Mouse (Mus musculus) splenic B cell, adult 2 months (primary cell): ENCODE data around the gene Dbp.

Experiments
- DNase-seq: peaks from one replicate; pipeline ENCODE4 v3.0.0-alpha.2; 2011; ENCODE audit warnings: low read depth, low spot score
- H3K27me3 ChIP-seq: 2 replicates; pipeline ENCODE4 v1.6.1; 2012; ENCODE audit warnings: mild to moderate bottlenecking, low read length, moderate library complexity, mixed read lengths; ENCODE audit not compliant: control insufficient read depth, poor library complexity, insufficient read depth, severe bottlenecking
- H3K36me3 ChIP-seq: 2 replicates; pipeline ENCODE4 v1.6.1; 2012; ENCODE audit warnings: mild to moderate bottlenecking, low read length, moderate library complexity, mixed read lengths; ENCODE audit not compliant: control insufficient read depth, poor library complexity, insufficient read depth, severe bottlenecking

The Dbp gene

DNA sequence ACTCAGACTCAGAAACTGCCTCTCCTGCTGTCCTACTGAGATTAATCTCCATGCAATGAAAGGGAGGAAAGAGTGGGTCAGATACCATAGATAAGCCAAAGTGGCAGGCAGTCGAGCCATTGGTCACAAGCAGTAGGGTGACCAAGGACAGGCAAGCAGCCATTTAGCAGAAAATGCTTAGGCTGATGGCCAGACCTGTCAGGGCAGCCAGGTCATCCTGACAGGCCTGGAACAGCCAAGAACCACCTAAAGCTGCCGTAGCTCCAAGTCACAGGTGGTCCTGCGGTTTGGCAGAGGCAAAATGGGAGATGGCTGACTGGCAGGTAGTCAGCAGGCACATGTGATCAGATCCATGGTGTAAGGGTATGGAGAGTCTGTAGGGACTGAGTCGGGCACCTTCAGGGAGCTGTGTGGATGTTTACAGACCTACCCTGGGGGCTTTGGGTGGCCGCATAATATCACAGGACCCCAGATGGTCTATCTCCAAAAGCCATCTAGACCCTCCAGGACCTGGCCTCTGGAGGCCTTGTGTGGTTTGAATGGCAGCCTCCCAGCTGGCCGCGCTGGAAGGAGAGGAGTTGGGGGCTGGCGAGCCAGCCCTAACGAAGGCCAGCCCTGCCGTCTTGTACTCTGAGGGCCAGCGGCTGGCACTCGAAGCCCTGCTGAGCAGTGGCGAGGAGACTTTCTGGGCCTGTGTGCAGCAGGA, 16.9 kb downstream of the Dbp start:
- no peak for DNase-seq

DNA sequence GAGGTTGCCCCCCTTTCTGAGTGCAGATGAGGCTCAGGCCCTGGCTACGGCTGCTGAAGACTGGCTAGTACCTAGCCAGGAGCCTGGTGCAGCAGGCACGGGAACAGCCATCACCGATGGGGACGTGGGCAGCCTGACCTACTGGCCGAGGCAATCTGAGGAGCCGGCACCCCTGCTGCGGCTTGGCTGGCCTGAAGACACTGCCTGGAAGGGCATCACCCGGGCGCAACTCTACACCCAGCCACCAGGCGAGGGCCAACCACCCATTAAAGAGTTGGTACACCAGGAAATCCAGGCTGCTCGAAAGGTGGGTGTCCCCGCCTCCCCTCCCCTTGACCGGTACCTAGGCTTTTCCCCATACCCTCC, 17.4 kb downstream of the Dbp start:
- Histone ChIP-seq H3K36me3 (peaks cover 9% of the 10 kb centered on the region), H3K27me3 (no peaks in the 10 kb centered on the region)
- DNase-seq, result no peak

More for the DNA sequence above, 16.9 kb downstream of the Dbp start:
- Histone ChIP-seq H3K36me3 (peaks cover 9% of the 10 kb centered on the region), H3K27me3 (no peaks in the 10 kb centered on the region)

DNA sequence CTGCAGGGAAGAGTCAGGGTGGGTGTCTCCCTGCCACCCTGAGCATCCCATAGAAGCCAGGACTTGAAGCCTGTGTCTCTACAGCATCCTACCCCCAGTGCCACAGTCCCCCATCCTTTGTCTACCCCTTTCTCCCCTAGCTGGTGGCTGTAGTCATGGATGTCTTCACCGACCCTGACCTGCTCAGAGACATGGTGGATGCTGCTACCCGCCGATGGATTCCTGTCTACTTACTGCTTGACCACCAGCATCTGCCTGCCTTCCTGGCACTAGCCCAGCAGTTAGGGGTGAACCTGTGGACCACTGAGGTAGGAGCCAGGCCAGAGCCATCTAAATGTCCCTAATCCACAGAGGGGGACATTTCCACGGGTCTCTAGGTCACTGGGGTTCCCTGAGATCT, 18.4 kb downstream of the Dbp start:
- peaks cover 9% of the 10 kb centered on the region for H3K36me3 ChIP-seq
- no peaks in the 10 kb centered on the region for H3K27me3 ChIP-seq
- DNase-seq, result no peak

DNA sequence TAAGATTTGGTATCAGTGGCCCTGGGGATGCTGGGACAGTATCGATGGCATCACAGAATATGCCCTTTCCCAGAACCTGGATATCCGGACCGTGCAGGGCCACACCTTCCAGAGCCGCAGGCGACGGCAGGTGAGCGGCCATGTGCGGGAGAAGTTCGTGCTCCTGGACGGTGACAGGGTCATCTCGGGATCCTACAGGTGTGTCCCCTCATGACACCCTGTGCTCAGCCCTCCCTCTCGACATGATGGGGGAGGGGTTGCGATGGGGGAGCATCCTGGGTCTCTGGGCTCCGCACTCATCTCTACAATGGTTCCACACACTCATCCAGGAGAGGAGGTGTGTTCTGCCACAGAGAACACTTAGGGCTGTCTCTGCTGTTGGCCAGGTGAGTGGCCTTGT, 18.9 kb downstream of the Dbp start:
- H3K27me3 ChIP-seq, result no peaks in the 10 kb centered on the region
- peaks cover 9% of the 10 kb centered on the region for H3K36me3 ChIP-seq
- DNase-seq, result no peak

DNA sequence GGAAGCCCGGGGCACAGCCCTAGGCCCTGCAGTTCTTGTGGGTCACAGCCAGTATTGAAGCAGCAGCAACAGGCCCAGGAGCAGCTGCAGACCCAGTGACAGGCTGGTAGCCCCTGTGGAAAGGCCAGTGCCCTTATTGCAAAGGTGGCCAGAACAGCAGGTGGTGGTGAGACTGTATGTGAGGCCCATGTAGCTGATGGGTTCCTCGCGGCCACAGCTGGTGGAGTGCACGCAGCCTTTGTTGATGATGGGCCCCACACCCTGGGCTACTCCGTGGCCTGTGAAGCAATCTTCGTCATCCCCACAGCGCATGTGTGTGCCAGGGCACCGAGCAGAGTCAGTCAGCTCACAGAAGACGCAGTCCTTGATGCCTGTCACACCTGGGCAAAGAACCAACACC, 20.3 kb downstream of the Dbp start:
- Histone ChIP-seq H3K27me3 (no peaks in the 10 kb centered on the region), H3K36me3 (peaks cover 3% of the 10 kb centered on the region)
- no peak for DNase-seq

DNA sequence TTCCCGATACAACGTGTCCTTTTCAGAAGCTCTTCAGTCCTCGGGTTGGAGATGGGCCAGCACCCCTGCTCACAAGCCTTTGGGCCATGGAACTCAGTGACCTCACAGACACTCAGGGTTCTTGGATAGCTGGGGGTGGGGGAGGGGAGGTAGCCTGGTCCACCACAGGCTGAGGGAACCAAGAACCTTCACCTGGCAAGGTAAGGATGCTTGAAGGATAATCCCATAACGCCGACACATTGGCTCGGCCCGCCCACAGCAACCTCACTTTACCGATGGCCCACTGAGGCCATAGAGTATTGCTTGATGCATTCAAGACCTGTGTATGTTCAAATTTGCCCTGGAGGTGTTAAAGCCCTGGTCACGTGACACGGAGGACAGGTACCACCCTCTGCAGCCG, 20.8 kb downstream of the Dbp start, which contains the start of gene Spaca4:
Spaca4 (minus strand) TSS at position 101 of the 400 bp plus-strand sequence.
- DNase-seq, result no peak

DNA sequence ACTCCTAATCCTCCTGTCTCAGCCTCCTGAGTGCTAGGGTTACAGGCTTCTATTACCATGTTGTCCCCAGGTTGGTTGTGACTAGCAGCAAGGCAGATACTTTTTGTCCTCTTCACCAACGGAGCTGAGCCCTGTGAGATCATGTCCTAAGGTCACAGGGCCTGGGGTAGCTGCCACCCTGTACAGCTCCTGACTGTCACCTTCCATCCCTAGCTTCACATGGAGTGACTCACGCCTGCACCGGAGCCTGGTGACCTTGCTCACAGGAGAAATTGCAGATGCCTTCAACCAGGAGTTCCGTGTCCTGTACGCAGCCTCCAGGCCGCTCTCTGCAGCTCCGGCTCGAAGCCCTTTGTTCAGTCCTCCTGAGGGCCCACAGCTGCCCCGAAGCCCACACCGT, 21.5 kb downstream of the Dbp start:
- Histone ChIP-seq H3K36me3 (no peaks in the 10 kb centered on the region; the same call in 1 of the 2 replicates), H3K27me3 (no peaks in the 10 kb centered on the region)
- no peak for DNase-seq

More for the DNA sequence above, 20.8 kb downstream of the Dbp start, which contains the start of gene Spaca4:
- H3K27me3 ChIP-seq, result no peaks in the 10 kb centered on the region
- H3K36me3 ChIP-seq, result peaks cover 2% of the 10 kb centered on the region

DNA sequence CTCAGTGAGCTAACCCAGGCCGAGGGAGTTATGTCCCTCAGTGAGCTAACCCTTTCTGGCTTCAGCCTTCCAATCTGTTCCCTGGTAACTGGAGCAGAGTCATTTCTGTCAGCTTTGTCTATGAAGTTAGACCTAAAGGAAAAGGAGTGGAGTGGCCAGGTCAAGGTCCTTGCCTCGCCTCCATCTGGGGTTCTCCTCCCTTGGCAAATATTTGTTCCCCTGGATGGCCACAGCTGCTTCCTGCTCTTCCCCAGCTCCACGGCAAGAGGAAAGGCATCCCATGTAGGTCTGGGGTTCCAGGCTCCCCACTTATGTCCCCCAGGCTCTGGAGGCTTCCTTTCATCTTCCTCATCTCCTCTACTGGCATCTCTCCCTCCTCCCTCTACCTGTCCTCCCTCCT, 22.7 kb downstream of the Dbp start:
- no peak for DNase-seq
- no peaks in the 10 kb centered on the region for H3K27me3 ChIP-seq

DNA sequence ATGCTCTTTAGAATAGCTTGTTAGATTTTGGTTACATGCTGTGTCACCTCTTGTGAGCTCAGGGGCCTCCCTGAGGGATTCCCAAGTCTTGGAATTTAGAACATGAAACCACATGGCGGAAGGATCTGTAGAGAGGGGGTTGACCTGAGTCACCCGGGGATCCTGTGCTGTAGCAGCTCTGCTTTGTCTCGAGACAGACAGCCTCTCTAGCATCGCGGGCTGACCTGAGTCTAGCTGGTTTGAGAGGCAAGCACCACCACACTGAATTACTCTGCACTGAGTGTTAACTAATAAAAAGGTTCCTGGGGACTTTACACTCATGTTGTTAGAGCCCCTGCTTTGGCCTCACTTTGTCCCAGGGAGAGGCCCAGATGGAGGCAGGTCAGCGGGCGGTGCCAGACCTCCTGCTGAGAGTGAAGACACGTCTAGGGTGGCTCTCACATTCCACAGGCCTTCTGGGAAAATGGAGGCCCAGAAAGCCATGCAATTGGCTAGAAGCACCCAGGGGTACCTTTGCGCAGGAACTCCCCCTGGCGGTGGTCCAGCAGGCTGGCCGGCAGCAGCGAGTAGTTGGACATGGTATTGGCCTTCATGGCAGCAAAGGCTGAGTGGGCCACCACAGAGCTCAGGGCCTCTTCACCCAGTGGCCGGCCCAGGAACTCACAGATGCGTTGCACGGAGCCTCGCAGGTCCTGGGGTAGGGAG, 26.0 kb downstream of the Dbp start:
- H3K27me3 ChIP-seq, result no peaks in the 10 kb centered on the region
- DNase-seq, result peak; percentile 49
- no peaks in the 10 kb centered on the region for H3K36me3 ChIP-seq

More for the DNA sequence above, 22.7 kb downstream of the Dbp start:
- no peaks in the 10 kb centered on the region; the same call in 1 of the 2 replicates for H3K36me3 ChIP-seq

DNA sequence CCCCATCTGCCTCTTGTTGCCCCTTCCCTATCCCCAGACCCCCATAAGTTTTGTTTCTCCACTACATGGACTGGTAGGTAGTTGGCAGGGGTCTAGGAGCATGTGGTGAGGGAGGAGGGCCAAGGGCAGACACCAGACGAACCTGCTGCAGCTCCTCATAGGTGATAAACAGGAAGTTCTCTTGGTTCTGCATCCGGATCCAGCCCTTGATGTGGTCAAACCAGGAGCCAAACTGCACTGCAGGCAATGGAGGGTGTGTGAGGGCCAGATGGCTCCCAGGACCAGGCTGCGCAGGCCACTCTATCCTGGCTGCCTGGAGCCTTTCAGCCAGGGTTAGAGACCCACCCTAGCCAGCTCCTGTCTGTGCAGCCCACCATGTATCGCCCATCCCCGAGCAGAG, 28.6 kb downstream of the Dbp start:
- Histone ChIP-seq H3K36me3 (no peaks in the 10 kb centered on the region), H3K27me3 (no peaks in the 10 kb centered on the region)
- no peak for DNase-seq

DNA sequence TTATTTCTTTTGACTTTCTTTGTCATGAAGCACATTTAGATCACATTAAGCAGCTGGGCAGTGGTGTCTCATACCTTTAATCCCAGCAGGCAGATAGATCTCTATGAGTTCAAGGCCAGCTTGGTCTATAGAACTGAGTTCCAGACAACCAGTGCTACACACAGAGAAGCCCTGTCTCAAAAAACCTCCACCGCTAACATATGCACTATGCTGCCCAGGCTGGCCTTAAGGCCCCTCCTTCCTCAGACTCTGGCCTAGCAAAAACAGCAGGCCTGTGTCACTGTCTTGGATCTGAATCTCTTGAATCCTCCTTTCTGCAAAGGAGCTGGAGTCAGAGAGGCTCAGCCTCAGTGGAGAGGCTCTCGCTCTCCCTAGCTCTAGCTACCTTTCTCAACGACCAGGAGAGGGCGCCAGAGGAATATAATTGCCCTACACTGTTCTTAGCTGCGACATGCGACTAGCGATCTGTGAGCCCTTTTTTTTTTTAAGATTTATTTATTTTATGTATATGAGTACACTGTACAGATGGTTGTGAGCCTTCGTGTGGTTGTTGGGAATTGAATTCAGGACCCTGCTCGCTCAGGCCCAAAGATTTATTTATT, 34.4 kb downstream of the Dbp start:
- no peaks in the 10 kb centered on the region for H3K27me3 ChIP-seq
- H3K36me3 ChIP-seq, result no peaks in the 10 kb centered on the region
- DNase-seq, result peak; percentile 96

DNA sequence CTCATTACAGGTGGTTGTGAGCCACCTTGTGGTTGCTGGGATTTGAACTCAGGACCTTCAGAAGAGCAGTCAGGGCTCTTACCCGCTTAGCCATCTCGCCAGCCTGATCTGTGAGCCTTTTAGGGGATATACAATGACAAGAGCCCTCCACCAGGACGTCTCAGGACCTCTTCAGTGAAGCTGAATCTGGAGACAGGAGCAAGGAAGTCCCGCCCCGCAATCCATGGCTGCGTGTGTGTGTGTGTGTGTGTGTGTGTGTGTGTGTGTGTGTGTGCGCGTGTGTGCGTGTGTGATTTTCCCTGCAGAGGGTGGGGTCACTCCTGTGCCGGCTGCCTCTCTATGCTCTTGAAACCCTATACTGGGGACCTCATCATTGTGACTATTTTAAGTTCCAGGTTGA, 34.9 kb downstream of the Dbp start:
- Histone ChIP-seq H3K27me3 (no peaks in the 10 kb centered on the region), H3K36me3 (no peaks in the 10 kb centered on the region)
- peak; percentile 36 for DNase-seq

DNA sequence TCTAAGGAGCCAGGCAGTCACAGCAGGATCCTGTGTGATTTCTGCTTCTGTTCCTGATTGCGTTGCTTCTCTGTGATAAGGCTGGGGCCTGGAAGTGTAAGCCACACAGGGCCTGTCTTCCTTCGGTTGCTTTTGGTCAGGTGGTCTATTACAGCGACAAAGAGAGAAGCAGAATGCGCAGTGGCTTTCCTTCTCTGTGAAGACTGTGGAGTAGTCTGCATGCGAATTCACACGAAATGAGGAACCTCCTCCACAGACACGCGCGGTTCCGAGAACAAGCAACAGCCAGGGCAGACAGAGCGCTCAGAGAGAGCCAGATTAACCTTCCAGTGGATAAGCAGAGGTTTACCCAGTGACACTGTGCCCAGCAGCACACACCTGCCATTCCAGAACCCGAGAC, 36.4 kb downstream of the Dbp start:
- Histone ChIP-seq H3K27me3 (no peaks in the 10 kb centered on the region), H3K36me3 (no peaks in the 10 kb centered on the region)
- peak; percentile 45 for DNase-seq

DNA sequence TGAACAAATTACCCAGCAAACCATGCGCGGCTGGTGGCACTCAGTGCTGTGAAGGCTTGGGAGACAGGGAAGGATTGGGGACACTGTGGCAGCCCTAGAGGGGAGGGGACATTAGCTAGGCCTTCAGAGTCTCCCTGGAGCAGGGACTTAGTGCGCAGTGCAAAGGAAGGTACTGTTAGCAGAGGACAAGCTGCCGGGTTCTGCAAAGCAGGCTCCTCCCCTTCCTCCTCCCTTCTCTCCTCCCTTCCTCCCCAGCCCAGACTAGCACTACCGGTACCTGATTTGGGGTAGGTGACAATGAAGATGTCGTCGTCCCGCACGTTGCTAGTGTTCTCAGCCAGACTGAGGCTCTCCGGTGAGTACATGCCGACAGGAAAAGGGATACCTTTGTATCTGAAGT, 36.9 kb downstream of the Dbp start:
- no peaks in the 10 kb centered on the region for H3K36me3 ChIP-seq
- peak; percentile 80 for DNase-seq

DNA sequence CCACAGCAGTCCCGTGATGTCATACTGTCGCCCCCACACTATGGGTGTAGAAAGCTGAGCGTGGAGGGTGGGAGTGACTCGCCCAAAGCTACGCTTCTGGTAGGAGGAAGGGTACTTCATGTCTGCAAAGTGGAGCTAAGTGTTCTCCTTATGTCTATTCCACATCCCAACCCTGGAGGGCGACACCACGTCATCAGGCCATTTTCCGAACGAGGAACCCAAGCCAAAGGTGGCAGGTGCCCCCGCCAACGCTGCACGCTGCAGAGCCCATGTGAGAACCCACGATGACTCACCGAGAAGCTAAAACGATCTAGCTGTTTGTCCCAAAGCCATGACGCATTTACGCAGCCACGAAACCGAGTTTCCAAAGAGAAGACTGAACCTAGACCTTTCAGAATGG, 37.5 kb downstream of the Dbp start:
- no peaks in the 10 kb centered on the region for H3K27me3 ChIP-seq
- DNase-seq, result peak; percentile 70
- H3K36me3 ChIP-seq, result no peaks in the 10 kb centered on the region

More for the DNA sequence above, 36.9 kb downstream of the Dbp start:
- no peaks in the 10 kb centered on the region for H3K27me3 ChIP-seq
